Mouse (Mus musculus): ENCODE data around the gene Trp53rka. TPM values are rescaled to one million over a fixed set of nuclear protein-coding genes. Genes with fewer than 3 reads are reported as not detected.

Gene Trp53rka
- total RNA-seq, 2 experiments from 2014 or later, result 13.7 to 13.9 TPM

Other genes with a start within 250 kb of the Trp53rka start
- 10 to 100 TPM; 30.7 to 50.1 TPM for gene Slc35c2, start 205.5 kb downstream of the Trp53rka start, total RNA-seq (2021)
- 10 to 100 TPM; 21.6 to 24.5 TPM for gene Elmo2, start 166.8 kb downstream of the Trp53rka start, total RNA-seq (2021)
- gene Zfp663, start 124.6 kb downstream of the Trp53rka start, total RNA-seq (2021), result not detected
- 1 to 10 TPM; 4.8 to 5.0 TPM for gene Zfp334, start 105.1 kb downstream of the Trp53rka start, total RNA-seq (2021)
- under 1 TPM; 0.19 to 0.30 TPM for gene Ocstamp, start 92.9 kb downstream of the Trp53rka start, total RNA-seq (2021)
- gene Slc13a3, start 20.1 kb downstream of the Trp53rka start, total RNA-seq (2021), result 1 to 10 TPM; 2.3 to 3.2 TPM
- gene Slc2a10, start 10.5 kb upstream of the Trp53rka start, total RNA-seq (2021), result 1 to 10 TPM in 1 of 2 experiments, under 1 TPM in 1; 0.80 to 1.7 TPM
- gene Eya2, start 101.7 kb upstream of the Trp53rka start, total RNA-seq (2021), result 1 to 10 TPM; 4.4 to 5.9 TPM

All from adrenal gland, adult 18-20 months (tissue).